Mouse (Mus musculus): ENCODE measurements around the gene B830017H08Rik. TPM values are rescaled to one million over a fixed set of nuclear protein-coding genes. Genes with fewer than 3 reads are reported as not detected.

The B830017H08Rik gene
- total RNA-seq, 4 experiments from 2014 or later: not detected

DNA sequence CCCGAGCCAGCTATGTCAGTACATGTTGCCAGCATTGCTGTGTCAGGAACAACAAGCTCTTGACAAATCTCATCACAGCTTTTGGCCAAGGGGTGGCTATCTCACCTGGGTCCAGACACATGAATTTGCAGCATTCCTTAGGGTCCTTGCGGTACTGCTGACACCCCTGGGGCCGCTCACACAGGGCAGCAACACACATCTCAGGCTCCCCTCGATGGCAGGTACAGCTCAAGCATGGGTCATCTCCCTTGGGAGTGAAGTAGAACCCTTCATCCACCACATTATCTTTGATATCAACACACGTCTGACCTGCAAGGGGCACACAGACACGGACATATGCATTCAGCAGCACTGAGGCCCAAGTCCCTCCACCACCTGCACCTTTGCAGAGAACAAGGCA is 16.6 kb downstream of the B830017H08Rik start:
- DNase-seq (ENCODE audit: low spot score in 2 of 2): no peak

GRCm38 (mm10) chr16:17851331-17851730 is 18.4 kb downstream of the B830017H08Rik start:
- DNase-seq (ENCODE audit: low spot score in 2 of 2): no peak

DNA sequence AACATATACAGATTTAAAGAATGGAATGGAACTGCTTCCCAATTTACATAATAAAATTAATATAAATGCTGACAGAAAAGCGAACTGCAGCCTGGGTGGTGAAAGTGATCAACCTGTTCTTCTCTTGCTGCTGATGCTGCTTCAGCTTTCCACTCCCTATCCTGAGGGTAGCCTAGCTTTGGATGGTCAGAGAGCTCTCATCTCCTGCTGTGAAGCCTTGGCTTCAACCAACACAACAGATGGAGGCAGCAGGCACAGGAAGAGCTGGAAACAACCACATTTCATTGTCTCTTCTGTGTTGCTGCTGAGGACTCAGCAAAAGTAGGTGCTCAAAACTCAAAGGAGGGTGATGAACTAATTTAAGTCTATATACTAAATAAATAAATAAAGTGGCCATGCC is 18.9 kb downstream of the B830017H08Rik start:
- no peak for DNase-seq (ENCODE audit: low spot score in 2 of 2)

- DNase-seq (ENCODE audit: low spot score in 2 of 2): no peak
Observed at GRCm38 (mm10) chr16:17853263-17853662, 20.3 kb downstream of the B830017H08Rik start.

- DNase-seq (ENCODE audit: low spot score in 2 of 2): no peak
Observed at GRCm38 (mm10) chr16:17857157-17857556, 24.2 kb downstream of the B830017H08Rik start.

GRCm38 (mm10) chr16:17858592-17858991 is 25.7 kb downstream of the B830017H08Rik start:
- DNase-seq (ENCODE audit: low spot score in 2 of 2): no peak

DNA sequence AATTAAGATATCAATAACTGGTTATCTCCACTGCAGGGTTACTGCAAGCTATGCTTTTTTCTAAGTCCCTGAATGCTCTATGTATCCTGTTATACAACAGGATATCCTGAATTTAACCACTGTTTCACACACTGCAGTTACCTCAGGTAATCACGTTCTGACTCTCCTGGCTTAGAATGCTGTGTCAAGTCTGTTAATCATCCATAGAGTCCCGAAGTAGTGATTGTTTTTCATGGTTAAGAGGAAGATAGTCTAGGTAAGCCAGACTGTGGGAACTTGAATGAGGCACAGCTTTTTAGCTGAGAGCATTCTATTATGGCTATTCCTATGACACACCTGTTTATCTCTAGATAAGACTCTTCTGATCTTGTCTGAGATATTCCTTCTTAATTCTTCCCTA is 32.4 kb downstream of the B830017H08Rik start:
- DNase-seq (ENCODE audit: low spot score in 2 of 2): no peak

- DNase-seq (ENCODE audit: low spot score in 2 of 2): no peak
Observed at GRCm38 (mm10) chr16:17865770-17866169, 32.8 kb downstream of the B830017H08Rik start.

DNA sequence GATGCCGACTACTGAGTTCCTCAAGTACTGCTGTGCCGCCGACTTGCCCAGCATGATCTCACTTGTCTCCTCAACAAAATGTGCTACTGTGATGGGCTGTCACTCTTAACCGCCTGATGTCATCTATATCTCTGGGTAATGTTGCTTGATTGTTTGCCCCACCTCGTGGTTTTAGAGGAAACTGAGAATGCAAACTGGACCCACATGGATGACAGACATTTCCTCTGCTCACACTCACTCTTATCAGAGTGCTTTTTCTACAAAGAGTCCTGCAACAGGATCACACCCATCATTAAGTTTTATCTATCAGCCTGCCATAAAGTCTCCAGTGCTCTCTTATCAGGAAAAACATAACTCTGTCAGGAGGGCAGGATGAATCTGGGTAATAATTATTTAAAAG is 38.3 kb downstream of the B830017H08Rik start:
- no peak for DNase-seq (ENCODE audit: low spot score in 2 of 2)

DNA sequence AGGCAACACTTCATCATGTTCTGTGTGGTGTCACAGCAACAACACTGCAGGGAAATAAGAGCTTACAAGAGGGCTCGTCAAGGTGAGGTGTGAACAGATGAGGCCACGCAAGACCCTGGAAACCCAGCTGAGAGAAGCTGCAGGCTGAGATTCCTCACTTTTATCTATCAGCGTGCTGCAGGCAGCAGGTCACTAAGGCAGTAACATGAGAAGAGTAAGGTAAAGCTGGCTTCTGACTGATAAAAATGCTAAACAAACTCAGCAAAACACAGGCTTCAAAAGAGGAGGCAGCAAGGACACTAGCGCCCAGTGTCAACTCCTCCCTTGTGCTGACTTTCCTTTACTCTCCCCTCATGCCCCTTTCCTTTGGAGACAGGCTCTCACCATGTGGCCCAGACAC is 40.1 kb downstream of the B830017H08Rik start:
- no peak for DNase-seq (ENCODE audit: low spot score in 2 of 2)

DNA sequence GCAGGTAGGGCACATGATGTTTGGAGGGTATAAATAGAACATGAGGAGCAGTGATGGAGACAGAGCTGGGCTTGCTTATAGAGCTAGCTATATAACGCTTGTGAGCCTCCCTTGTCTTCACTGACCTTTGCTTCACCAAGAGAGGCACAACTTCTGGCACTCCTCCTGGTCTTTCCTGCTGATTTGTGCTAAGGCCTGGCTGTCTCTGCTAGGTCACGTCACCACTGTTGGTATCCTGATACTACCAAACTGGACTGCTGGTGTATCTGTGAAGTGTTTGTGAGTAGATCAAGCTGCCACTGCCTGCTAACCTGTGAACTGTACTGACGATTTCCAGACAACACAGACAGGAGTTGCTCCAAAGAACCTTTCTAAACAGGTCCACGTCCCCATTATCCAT is 42.3 kb downstream of the B830017H08Rik start:
- no peak for DNase-seq (ENCODE audit: low spot score in 2 of 2)

- DNase-seq (ENCODE audit: low spot score in 2 of 2): no peak
Observed at GRCm38 (mm10) chr16:17876096-17876495, 43.2 kb downstream of the B830017H08Rik start.

DNA sequence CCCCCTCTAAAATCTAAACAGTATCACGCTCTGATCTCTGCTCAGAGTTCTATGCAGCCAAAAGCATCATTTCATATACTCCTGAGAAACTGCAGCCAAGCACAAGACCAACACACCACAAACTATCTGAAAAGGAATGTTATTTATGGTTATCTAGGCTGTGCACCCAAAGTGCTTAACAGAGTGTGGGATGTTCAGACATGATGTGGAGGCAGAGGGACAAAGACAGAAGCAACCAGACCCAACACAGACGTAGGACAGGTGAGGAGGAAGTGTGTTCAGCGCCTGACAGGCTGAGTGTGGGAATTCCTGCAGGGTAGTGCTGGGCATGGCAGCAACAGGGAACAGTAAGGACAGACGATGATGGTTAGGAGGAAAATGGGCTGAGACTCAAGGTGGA is 46.6 kb downstream of the B830017H08Rik start:
- DNase-seq (ENCODE audit: low spot score in 2 of 2): no peak

DNA sequence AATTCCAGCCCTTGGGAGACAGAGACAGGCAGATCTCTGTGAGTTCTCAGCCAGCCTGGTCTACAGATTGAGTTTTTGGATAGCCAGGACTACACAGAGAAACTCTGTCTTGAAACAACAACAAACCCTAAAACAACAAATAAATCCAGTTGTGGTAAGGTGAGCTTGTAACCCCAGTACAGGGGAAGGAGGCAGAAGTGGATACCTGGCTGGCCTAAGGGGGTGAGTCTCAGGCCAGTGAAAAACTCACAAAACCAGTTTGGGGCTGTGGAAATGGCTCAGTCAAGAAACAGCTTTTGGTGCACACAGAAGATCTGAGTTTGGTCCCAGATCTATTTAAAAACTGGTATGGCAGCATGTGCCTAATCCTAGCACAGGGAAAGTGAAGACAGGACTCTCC is 49.3 kb downstream of the B830017H08Rik start:
- no peak for DNase-seq (ENCODE audit: low spot score in 2 of 2)

DNA sequence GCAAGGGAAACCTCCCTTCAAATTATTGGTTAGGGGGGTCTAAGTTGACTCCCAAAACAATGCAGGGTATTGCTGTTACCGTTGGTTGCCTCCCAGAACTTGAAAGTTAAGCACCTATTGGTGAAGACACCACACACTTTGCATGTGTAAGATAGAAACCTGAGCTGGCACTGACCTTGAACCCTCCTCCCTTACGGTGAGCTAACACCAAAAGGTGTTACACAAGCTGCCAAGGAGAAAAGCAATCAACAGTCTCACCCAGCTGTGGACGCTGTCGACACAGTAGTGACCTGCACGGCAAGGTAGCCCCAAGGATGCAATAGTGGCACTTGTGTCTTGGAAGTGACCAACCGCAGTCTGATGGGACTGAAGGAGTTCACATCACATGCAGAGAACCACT is 51.2 kb downstream of the B830017H08Rik start:
- DNase-seq (ENCODE audit: low spot score in 2 of 2): no peak

Other genes with a start within 250 kb of the B830017H08Rik start
- gene Slc7a4, start 249.9 kb upstream of the B830017H08Rik start, total RNA-seq (2022): under 1 TPM in 2 of 4 experiments, not detected in 2; 0.19 to 0.40 TPM
- 10 to 100 TPM in 3 of 4 experiments, 1 to 10 TPM in 1; 8.8 to 13.8 (median 12.1) TPM for gene Smpd4, start 213.8 kb upstream of the B830017H08Rik start, total RNA-seq (2022)
- gene Ccdc74a, start 186.7 kb upstream of the B830017H08Rik start, total RNA-seq (2022): under 1 TPM in 2 of 4 experiments, not detected in 2; 0.41 to 0.81 TPM
- gene Med15, start 100.2 kb upstream of the B830017H08Rik start, total RNA-seq (2022): 10 to 100 TPM; 11.7 to 16.7 (median 14.4) TPM
- 10 to 100 TPM; 20.1 to 30.6 (median 25.4) TPM for gene Klhl22, start 73.5 kb upstream of the B830017H08Rik start, total RNA-seq (2022)
- gene Scarf2, start 35.8 kb upstream of the B830017H08Rik start, total RNA-seq (2022): 1 to 10 TPM; 1.1 to 3.3 (median 2.4) TPM
- 1 to 10 TPM in 2 of 4 experiments, under 1 TPM in 2; 0.46 to 1.1 (median 0.81) TPM for gene Car15, start 5.2 kb downstream of the B830017H08Rik start, total RNA-seq (2022)
- gene Gm20518, start 58.5 kb downstream of the B830017H08Rik start, total RNA-seq (2022): under 1 TPM; 0.10 to 0.13 (median 0.12) TPM
- gene Tssk1, start 61.1 kb downstream of the B830017H08Rik start, total RNA-seq (2022): under 1 TPM in 1 of 4 experiments, not detected in 3; 0.07 TPM
- gene Dgcr2, start 65.4 kb downstream of the B830017H08Rik start, total RNA-seq (2022): 10 to 100 TPM; 19.1 to 22.8 (median 20.5) TPM
- gene Tssk2, start 65.5 kb downstream of the B830017H08Rik start, total RNA-seq (2022): not detected
- 1 to 10 TPM; 6.0 to 6.6 (median 6.2) TPM for gene Ess2, start 78.2 kb downstream of the B830017H08Rik start, total RNA-seq (2022)
- not detected for gene Gsc2, start 81.9 kb downstream of the B830017H08Rik start, total RNA-seq (2022)
- gene Slc25a1, start 95.1 kb downstream of the B830017H08Rik start, total RNA-seq (2022): 1 to 10 TPM; 1.1 to 6.7 (median 3.7) TPM
- not detected for gene Vpreb2, start 147.3 kb downstream of the B830017H08Rik start, total RNA-seq (2022)
- gene Dgcr6, start 219.7 kb downstream of the B830017H08Rik start, total RNA-seq (2022): 10 to 100 TPM; 48.2 to 56.8 (median 51.2) TPM